Mouse (Mus musculus): ENCODE results near the gene Rrp1b. TPM values are rescaled to one million over a fixed set of nuclear protein-coding genes. Genes with fewer than 3 reads are reported as not detected.

Gene Rrp1b
- total RNA-seq (2012; rRNA removed): 76.7 and 99.1 TPM in 2 replicates
- 60.9 and 72.4 TPM in 2 replicates for total RNA-seq (2014; rRNA removed)
- 149 and 151 TPM in 2 replicates for polyA plus RNA-seq (2012; ENCODE audit: insufficient read length, low read depth)

- H3K27ac ChIP-seq (ENCODE audit: insufficient read depth, low read depth): peak within 1 kb of the TSS; percentile 12; the same call in 1 of the 2 replicates
- peak; percentile 74 for DNase-seq (ENCODE audit: extremely low read depth)
- H3K4me3 ChIP-seq (replicated peaks in 1 of 3; ENCODE audit: low read depth in 2 of 3, low read length in 2 of 3, poor library complexity in 1 of 3): peak within 1 kb of the TSS; percentile 81 to 97 (median 95)
- in situ Hi-C loops (cut with MboI; ENCODE audit: low pct_ligation_motif_present, low pct_unique_long_range_greater_than_20kb, low sequenced_read_pairs): no loop called here
- peaks cover 7 to 32% of the 10 kb centered on the region in 2 experiments for H3K36me3 ChIP-seq (replicated peaks in 1 of 2; ENCODE audit: control insufficient read depth in 1 of 2, insufficient read depth in 1 of 2, low read length in 1 of 2)
- peaks cover 5 to 39% of the 10 kb centered on the region in 2 experiments; a peak in 3 of 4 replicates for H3K4me1 ChIP-seq (ENCODE audit: control insufficient read depth in 1 of 2, insufficient read depth in 2 of 2)
- peak within 1 kb of the TSS; percentile 80 for H3K9ac ChIP-seq (ENCODE audit: insufficient read depth, low read depth)
- H3K4me2 ChIP-seq (ENCODE audit: insufficient read depth, low read depth, poor library complexity, severe bottlenecking): peak within 1 kb of the TSS; percentile 96
- dilution Hi-C loops (cut with MboI; ENCODE audit: extremely low pct_ligation_motif_present, extremely low pct_unique_long_range_greater_than_20kb, low sequenced_read_pairs): no loop called here
- no peaks in the 10 kb centered on the region for H3K27me3 ChIP-seq (replicated peaks)
- H3K79me2 ChIP-seq (replicated peaks; ENCODE audit: control insufficient read depth, extremely low read depth, insufficient read depth, poor library complexity, severe bottlenecking): peaks cover 46% of the 10 kb centered on the region
- H3K9me3 ChIP-seq (replicated peaks; ENCODE audit: low read length): no peaks in the 10 kb centered on the region
- TF ChIP-seq MEF2A (IDR thresholded peaks at IDR 0.05; ENCODE audit: borderline replicate concordance, low read depth, low read length) (peak; percentile 27; the same call in 1 of the 2 replicates), ETS1 (conservative IDR thresholded peaks at IDR 0.05; ENCODE audit: low read depth, low read length) (no peak), POLR2AphosphoS2 (IDR thresholded peaks at IDR 0.05; ENCODE audit: low read depth, low read length) (peak; percentile 82; the same call in 1 of the 2 replicates), TCF12 (IDR thresholded peaks at IDR 0.05; ENCODE audit: low read depth, low read length) (peak; percentile 90), POLR2A (IDR thresholded peaks at IDR 0.05; ENCODE audit: low read depth, low read length) (peak; percentile 96), MXI1 (IDR thresholded peaks at IDR 0.05; ENCODE audit: low read depth, low read length) (peak; percentile 98), NELFE (IDR thresholded peaks at IDR 0.05; ENCODE audit: low read depth, low read length) (peak; percentile 95), EP300 (IDR thresholded peaks at IDR 0.05; ENCODE audit: low read length) (no peak), ZMIZ1 (IDR thresholded peaks at IDR 0.05; ENCODE audit: low read depth, low read length) (peak; percentile 65), SIN3A (IDR thresholded peaks at IDR 0.05; ENCODE audit: low read length) (peak; percentile 88; the same call in 1 of the 2 replicates), ZC3H11A (IDR thresholded peaks at IDR 0.05; ENCODE audit: low read depth, low read length) (no peak), PAX5 (IDR thresholded peaks at IDR 0.05; ENCODE audit: low read length) (no peak), USF2 (conservative IDR thresholded peaks at IDR 0.05; ENCODE audit: low read depth, low read length) (no peak), BHLHE40 (IDR thresholded peaks at IDR 0.05; ENCODE audit: low read depth, low read length) (peak; percentile 75), CTCF (conservative IDR thresholded peaks at IDR 0.05 in 1 of 2, IDR thresholded peaks at IDR 0.05 in 1 of 2; ENCODE audit: low read depth in 2 of 2, low read length in 2 of 2) (no peak), GABPA (IDR thresholded peaks at IDR 0.05; ENCODE audit: insufficient replicate concordance, low read depth, low read length) (no peak; the same call in 1 of the 2 replicates), NRF1 (IDR thresholded peaks at IDR 0.05; ENCODE audit: low read depth, low read length) (peak; percentile 87), USF1 (IDR thresholded peaks at IDR 0.05; ENCODE audit: low read depth, low read length) (no peak), RAD21 (IDR thresholded peaks at IDR 0.05; ENCODE audit: low read depth, low read length) (no peak), HCFC1 (IDR thresholded peaks at IDR 0.05; ENCODE audit: low read depth, low read length) (peak; percentile 85), SMC3 (IDR thresholded peaks at IDR 0.05; ENCODE audit: low read depth, low read length) (no peak), MAX (IDR thresholded peaks at IDR 0.05; ENCODE audit: low read length) (peak; percentile 91), MAZ (IDR thresholded peaks at IDR 0.05; ENCODE audit: low read depth, low read length) (no peak), ZKSCAN1 (IDR thresholded peaks at IDR 0.05; ENCODE audit: borderline replicate concordance, low read depth, low read length) (no peak), MAFK (IDR thresholded peaks at IDR 0.05; ENCODE audit: insufficient replicate concordance, low read length) (no peak), ZNF384 (IDR thresholded peaks at IDR 0.05; ENCODE audit: low read depth, low read length) (no peak), JUN (IDR thresholded peaks at IDR 0.05; ENCODE audit: insufficient read depth, low read depth, low read length) (no peak), MYC (IDR thresholded peaks at IDR 0.05; ENCODE audit: low read depth, low read length) (peak; percentile 93; the same call in 1 of the 2 replicates), KAT2A (IDR thresholded peaks at IDR 0.05; ENCODE audit: insufficient replicate concordance, low read length) (peak; percentile 53; the same call in 1 of the 2 replicates), UBTF (IDR thresholded peaks at IDR 0.05; ENCODE audit: low read depth, low read length) (no peak), TBP (conservative IDR thresholded peaks at IDR 0.05; ENCODE audit: low read depth, low read length) (peak; percentile 59; the same call in 1 of the 2 replicates), CHD1 (IDR thresholded peaks at IDR 0.05; ENCODE audit: low read depth, low read length) (no peak), IRF4 (IDR thresholded peaks at IDR 0.05; ENCODE audit: low read depth, low read length) (peak; percentile 33; the same call in 1 of the 2 replicates), CHD2 (IDR thresholded peaks at IDR 0.05; ENCODE audit: low read length) (no peak), RCOR1 (conservative IDR thresholded peaks at IDR 0.05; ENCODE audit: low read depth, low read length) (no peak), E2F4 (IDR thresholded peaks at IDR 0.05; ENCODE audit: insufficient replicate concordance, low read depth, low read length) (no peak), JUND (conservative IDR thresholded peaks at IDR 0.05; ENCODE audit: low read depth, low read length) (no peak)
Measured at GRCm38 (mm10) chr17:32035609-32036508, at the start of gene Rrp1b, which contains the start of gene Hsf2bp. Rrp1b (plus strand) TSS chr17:32036100. Hsf2bp (minus strand) TSS chr17:32036349.
